Mouse (Mus musculus) cerebellum, adult (tissue): Measurements from ENCODE around the gene Rhox4g.
"Not testable (repeated sequence)": the region's sequence is repeated elsewhere in the genome, so short reads cannot be mapped to it uniquely, and the experiment has no call there.

Source experiments
- ATAC-seq: cut with Nextera tagmentation; 2 replicates; pipeline ENCODE4 v1.9.2; 2017; ENCODE audit warnings: mild to moderate bottlenecking, moderate library complexity, mixed read lengths; ENCODE audit not compliant: insufficient number of reproducible peaks, low FRiP score, low TSS enrichment

Rhox4g gene

GRCm38 (mm10) chrX:37651227-37651626, at the start of gene Rhox4g:
Gene Rhox4g (minus strand): TSS chrX:37651327.
- ATAC-seq: not testable (repeated sequence)

- no peak for ATAC-seq
Observed at GRCm38 (mm10) chrX:37692261-37692660, 41.1 kb upstream of the Rhox4g start.

- ATAC-seq: no peak
Observed at GRCm38 (mm10) chrX:37683031-37683715, 32.0 kb upstream of the Rhox4g start.

- ATAC-seq: not testable (repeated sequence)
Observed at GRCm38 (mm10) chrX:37673177-37673576, 22.1 kb upstream of the Rhox4g start, which contains the start of gene Rhox2h. Gene Rhox2h (minus strand): TSS chrX:37673277.

GRCm38 (mm10) chrX:37668664-37669063, 17.5 kb upstream of the Rhox4g start, which contains the start of gene Rhox3h:
Gene Rhox3h (minus strand): TSS chrX:37668764.
- not testable (repeated sequence) for ATAC-seq

- not testable (repeated sequence) for ATAC-seq
Observed at GRCm38 (mm10) chrX:37643370-37643769, 7.8 kb downstream of the Rhox4g start, which contains the start of gene Rhox2g. Gene Rhox2g (minus strand): TSS chrX:37643470.

GRCm38 (mm10) chrX:37628512-37628911, 22.6 kb downstream of the Rhox4g start, which contains the start of gene Rhox3g:
Gene Rhox3g (minus strand): TSS chrX:37628612.
- ATAC-seq: not testable (repeated sequence)

- ATAC-seq: not testable (repeated sequence)
Observed at GRCm38 (mm10) chrX:37607604-37608003, 43.5 kb downstream of the Rhox4g start, which contains the start of gene Rhox4f. Gene Rhox4f (minus strand): TSS chrX:37607704.
